Mouse (Mus musculus) hindbrain, embryonic 14.5 days (tissue): ENCODE data around the gene Srgap1. TPM values are rescaled to one million over a fixed set of nuclear protein-coding genes. Genes with fewer than 3 reads are reported as not detected.
A peak's percentile ranks its signal among the peaks of the same experiment; 100 is the strongest.

Source experiments
- ATAC-seq: fragments of 200-750 bp; cut with Nextera tagmentation; 2 replicates; pipeline ENCODE4 v1.8.0; 2017; ENCODE audit warnings: moderate number of reproducible peaks, mild to moderate bottlenecking, moderate TSS enrichment, moderate library complexity; ENCODE audit not compliant: low FRiP score
- DNase-seq: peaks from one replicate; pipeline ENCODE4 v3.0.0-alpha.2; 2015; ENCODE audit warnings: low spot score
- H3K27ac ChIP-seq: fragments of 300-500 bp; sonication (generic); 2 replicates; pipeline ENCODE4 v1.5.1; 2014; ENCODE audit warnings: mild to moderate bottlenecking, moderate library complexity
- H3K27me3 ChIP-seq: fragments of 300-500 bp; sonication (generic); 2 replicates; pipeline ENCODE4 v1.6.1; 2014; ENCODE audit warnings: mild to moderate bottlenecking, low read length, mixed read lengths; ENCODE audit not compliant: control insufficient read depth, insufficient read depth
- H3K36me3 ChIP-seq: fragments of 300-500 bp; sonication (generic); replicated peaks from 2 replicates; pipeline ENCODE4 v1.6.1; 2014; ENCODE audit not compliant: control insufficient read depth, insufficient read depth
- H3K4me1 ChIP-seq: fragments of 300-500 bp; sonication (generic); replicated peaks from 2 replicates; pipeline ENCODE4 v1.6.1; 2014; ENCODE audit warnings: antibody characterized with exemption, low read length, mixed read lengths; ENCODE audit not compliant: control insufficient read depth, insufficient read depth
- H3K4me2 ChIP-seq: fragments of 300-500 bp; sonication (generic); replicated peaks from 2 replicates; pipeline ENCODE4 v1.6.1; 2014; ENCODE audit warnings: mild to moderate bottlenecking, moderate library complexity
- H3K4me3 ChIP-seq: fragments of 300-500 bp; sonication (generic); replicated peaks from 2 replicates; pipeline ENCODE4 v1.5.1; 2014; ENCODE audit warnings: mild to moderate bottlenecking, low read length
- H3K9ac ChIP-seq: fragments of 300-500 bp; sonication (generic); 2 replicates; pipeline ENCODE4 v1.6.1; 2014
- H3K9me3 ChIP-seq: fragments of 300-500 bp; sonication (generic); 2 replicates; pipeline ENCODE4 v1.6.1; 2016; ENCODE audit warnings: low read length; ENCODE audit not compliant: control insufficient read depth
- WGBS: fragments of 180-500 bp; shearing (Covaris S2); extraction: QIAGEN DNeasy Blood & Tissue Kit; methylation state at CpG from one replicate; pipeline ENCODE4 v1.1.7; 2014; 5-methylcytosine and 5-hydroxymethylcytosine counted together
- polyA plus RNA-seq: library from polyadenylated mRNA; unstranded; fragments of >200 nt; fragmentation: Nextera tagmentation; extraction: Ambion mirVana; gene quantifications from 2 replicates; pipeline ENCODE4 v1.2.1, GENCODE M21; 2014

Srgap1 gene
- polyA plus RNA-seq, 1 experiment from 2014 or later: 34.6 TPM

GRCm38 (mm10) chr10:122006606-122007005, 40.5 kb downstream of the Srgap1 start:
- ATAC-seq (no peak), DNase-seq (no peak)
- Histone ChIP-seq H3K36me3 (no peaks in the 10 kb centered on the region), H3K4me2 (no peak overlapping the region), H3K9me3 (no peaks in the 10 kb centered on the region), H3K27me3 (no peaks in the 10 kb centered on the region), H3K4me3 (no peak overlapping the region), H3K4me1 (peaks cover 34% of the 10 kb centered on the region), H3K9ac (no peak overlapping the region), H3K27ac (no peak overlapping the region)
- 35% methylated on average over 5 of the region's 5 CpGs for WGBS

GRCm38 (mm10) chr10:122006151-122006550, 41.0 kb downstream of the Srgap1 start:
- H3K9me3 ChIP-seq: no peaks in the 10 kb centered on the region
- no peak for DNase-seq
- H3K27ac ChIP-seq: no peak overlapping the region
- H3K36me3 ChIP-seq: no peaks in the 10 kb centered on the region
- no peak for ATAC-seq
- no peaks in the 10 kb centered on the region for H3K27me3 ChIP-seq
- WGBS: 79% methylated on average over 6 of the region's 6 CpGs
- no peak overlapping the region for H3K4me2 ChIP-seq
- H3K4me3 ChIP-seq: no peak overlapping the region
- H3K4me1 ChIP-seq: peaks cover 34% of the 10 kb centered on the region
- no peak overlapping the region for H3K9ac ChIP-seq

- 59% methylated on average over 6 of the region's 6 CpGs for whole genome bisulfite sequencing
- Histone ChIP-seq H3K9ac (no peak overlapping the region), H3K4me1 (peaks cover 34% of the 10 kb centered on the region), H3K4me3 (no peak overlapping the region), H3K4me2 (no peak overlapping the region), H3K27ac (no peak overlapping the region), H3K36me3 (no peaks in the 10 kb centered on the region), H3K27me3 (no peaks in the 10 kb centered on the region), H3K9me3 (no peaks in the 10 kb centered on the region)
- DNase-seq (no peak), ATAC-seq (no peak)
These were observed 41.6 kb downstream of the Srgap1 start for GRCm38 (mm10) chr10:122005560-122005959.

- Histone ChIP-seq H3K27ac (no peak overlapping the region), H3K9me3 (no peaks in the 10 kb centered on the region), H3K4me1 (peaks cover 16% of the 10 kb centered on the region; the same call in 1 of the 2 replicates), H3K9ac (no peak overlapping the region), H3K36me3 (no peaks in the 10 kb centered on the region), H3K4me2 (no peak overlapping the region), H3K4me3 (no peak overlapping the region), H3K27me3 (no peaks in the 10 kb centered on the region)
- ATAC-seq: no peak
- no peak for DNase-seq
- 92% methylated on average over 6 of the region's 6 CpGs for WGBS
These were observed 44.2 kb downstream of the Srgap1 start for GRCm38 (mm10) chr10:122002930-122003329.

GRCm38 (mm10) chr10:121998806-121999205, 48.3 kb downstream of the Srgap1 start:
- no peaks in the 10 kb centered on the region for H3K36me3 ChIP-seq
- no peak overlapping the region for H3K27ac ChIP-seq
- H3K27me3 ChIP-seq: no peaks in the 10 kb centered on the region
- no peak overlapping the region for H3K4me3 ChIP-seq
- peaks cover 18% of the 10 kb centered on the region for H3K4me1 ChIP-seq
- ATAC-seq (no peak), DNase-seq (no peak)
- 62% methylated on average over 7 of the region's 7 CpGs for WGBS
- H3K9me3 ChIP-seq: no peaks in the 10 kb centered on the region
- H3K9ac ChIP-seq: no peak overlapping the region
- no peak overlapping the region for H3K4me2 ChIP-seq

GRCm38 (mm10) chr10:121996500-121996899, 50.6 kb downstream of the Srgap1 start:
- H3K27ac ChIP-seq: no peak overlapping the region
- peaks cover 18% of the 10 kb centered on the region for H3K4me1 ChIP-seq
- no peak overlapping the region for H3K4me2 ChIP-seq
- no peak overlapping the region for H3K9ac ChIP-seq
- DNase-seq (peak; percentile 38), ATAC-seq (no peak)
- no peaks in the 10 kb centered on the region for H3K27me3 ChIP-seq
- no peaks in the 10 kb centered on the region for H3K36me3 ChIP-seq
- H3K9me3 ChIP-seq: no peaks in the 10 kb centered on the region
- no peak overlapping the region for H3K4me3 ChIP-seq
- WGBS: 14% methylated on average over 4 of the region's 4 CpGs

GRCm38 (mm10) chr10:121995448-121995847, 51.7 kb downstream of the Srgap1 start:
- Histone ChIP-seq H3K9me3 (no peaks in the 10 kb centered on the region), H3K4me3 (no peak overlapping the region), H3K4me1 (peaks cover 18% of the 10 kb centered on the region), H3K4me2 (no peak overlapping the region), H3K36me3 (no peaks in the 10 kb centered on the region), H3K9ac (no peak overlapping the region), H3K27ac (no peak overlapping the region), H3K27me3 (no peaks in the 10 kb centered on the region)
- ATAC-seq (no peak), DNase-seq (no peak)
- WGBS: 18% methylated on average over 4 of the region's 4 CpGs

- H3K4me2 ChIP-seq: no peak overlapping the region
- H3K4me3 ChIP-seq: no peak overlapping the region
- no peaks in the 10 kb centered on the region for H3K27me3 ChIP-seq
- no peak overlapping the region for H3K27ac ChIP-seq
- H3K36me3 ChIP-seq: no peaks in the 10 kb centered on the region
- H3K4me1 ChIP-seq: peaks cover 18% of the 10 kb centered on the region
- WGBS: 45% methylated on average over 5 of the region's 5 CpGs
- DNase-seq (no peak), ATAC-seq (no peak)
- no peaks in the 10 kb centered on the region for H3K9me3 ChIP-seq
- no peak overlapping the region for H3K9ac ChIP-seq
These were observed 52.5 kb downstream of the Srgap1 start for GRCm38 (mm10) chr10:121994660-121995059.

GRCm38 (mm10) chr10:121992609-121993008, 54.5 kb downstream of the Srgap1 start:
- Histone ChIP-seq H3K27me3 (no peaks in the 10 kb centered on the region), H3K4me2 (no peak overlapping the region), H3K27ac (no peak overlapping the region), H3K36me3 (no peaks in the 10 kb centered on the region), H3K4me3 (no peak overlapping the region), H3K9me3 (no peaks in the 10 kb centered on the region), H3K4me1 (peaks cover 18% of the 10 kb centered on the region), H3K9ac (no peak overlapping the region)
- ATAC-seq (no peak), DNase-seq (peak; percentile 40)
- WGBS: 39% methylated on average over 8 of the region's 8 CpGs

GRCm38 (mm10) chr10:121986997-121987396, 60.1 kb downstream of the Srgap1 start:
- no peak overlapping the region for H3K4me2 ChIP-seq
- WGBS: 77% methylated on average over 4 of the region's 4 CpGs
- no peak for ATAC-seq

More at GRCm38 (mm10) chr10:121986997-121987396, 60.1 kb downstream of the Srgap1 start:
- no peak for DNase-seq
- H3K36me3 ChIP-seq: no peaks in the 10 kb centered on the region
- no peaks in the 10 kb centered on the region for H3K27me3 ChIP-seq
- H3K9ac ChIP-seq: no peak overlapping the region
- no peaks in the 10 kb centered on the region for H3K9me3 ChIP-seq
- no peaks in the 10 kb centered on the region for H3K4me1 ChIP-seq
- H3K4me3 ChIP-seq: no peak overlapping the region
- no peak overlapping the region for H3K27ac ChIP-seq
